Mouse (Mus musculus): ENCODE results near the gene Dcun1d2.
"Not testable (repeated sequence)": the region's sequence is repeated elsewhere in the genome, so short reads cannot be mapped to it uniquely, and the experiment has no call there.

Dcun1d2 gene

DNA sequence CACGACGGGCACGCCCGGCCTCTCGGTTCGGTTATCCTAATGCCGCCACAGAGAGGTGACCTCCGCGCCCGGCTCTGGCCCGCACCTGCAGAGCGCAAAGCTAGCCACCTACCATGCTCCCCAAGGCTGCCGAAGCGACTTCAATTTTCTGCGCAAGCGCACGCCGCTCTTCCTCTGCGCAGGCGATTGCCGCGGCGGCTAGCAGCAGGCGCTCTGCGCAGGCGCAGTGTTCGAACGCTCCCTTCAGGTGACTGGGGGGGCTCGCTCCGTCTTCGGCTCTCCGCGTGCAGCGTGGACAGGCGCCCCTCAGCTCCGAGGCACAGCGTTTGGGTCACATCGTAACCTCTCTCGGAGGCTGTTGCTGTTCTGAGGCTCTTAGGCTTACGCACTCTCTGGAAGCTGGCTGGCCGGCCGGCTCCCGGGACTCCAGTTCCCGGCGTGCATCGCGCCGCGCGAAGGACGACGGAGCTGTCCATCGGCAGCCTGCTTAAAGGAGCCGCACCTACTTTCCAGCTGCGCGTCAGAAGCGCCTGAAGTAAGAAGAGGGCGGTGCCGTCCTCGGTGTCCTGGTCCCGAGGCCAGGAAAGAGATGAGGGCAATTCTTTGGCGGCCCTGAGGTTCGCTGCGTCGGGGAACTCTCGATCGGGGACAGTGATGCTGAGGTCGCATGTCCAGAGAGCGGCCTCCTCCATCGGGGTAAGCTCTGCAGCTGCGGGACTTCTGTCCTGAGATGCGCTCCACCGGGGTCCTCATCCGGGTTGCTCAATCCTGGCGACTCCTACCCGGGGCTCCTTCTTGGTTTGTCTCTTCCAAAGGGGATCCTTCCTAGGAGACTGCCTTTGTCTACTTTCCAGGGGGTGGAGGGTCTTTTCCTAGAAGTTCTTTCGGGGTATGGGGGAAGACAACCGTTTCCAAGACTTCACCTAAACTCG lies at the start of gene Dcun1d2, which contains the start of gene Tmco3:
TSS of gene Dcun1d2 (minus strand) at position 440 of the 932 bp plus-strand sequence.
TSS of gene Tmco3 (plus strand) at position 499 of the 932 bp plus-strand sequence.
- DNase-seq = peak; percentile 96

DNA sequence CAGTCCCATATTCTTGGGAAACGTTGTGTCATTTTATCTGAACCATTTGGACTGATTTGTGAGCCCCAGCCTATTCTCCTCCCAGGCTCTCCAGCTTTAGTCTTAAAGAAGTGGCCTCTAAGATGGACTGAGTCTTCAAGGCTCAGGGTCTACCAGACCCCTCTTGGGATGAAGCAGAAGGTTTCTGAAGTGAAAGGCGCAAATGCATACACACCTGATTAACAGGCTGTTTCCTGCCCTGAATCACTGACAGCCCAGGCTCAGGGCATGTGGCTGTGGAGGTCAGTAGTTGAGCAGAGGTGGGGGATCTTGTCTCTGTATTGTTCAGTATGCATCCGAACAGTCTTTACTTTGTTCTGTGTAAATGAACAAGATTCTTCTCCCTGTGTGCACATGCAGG lies 49.7 kb upstream of the Dcun1d2 start:
- DNase-seq = no peak

DNA sequence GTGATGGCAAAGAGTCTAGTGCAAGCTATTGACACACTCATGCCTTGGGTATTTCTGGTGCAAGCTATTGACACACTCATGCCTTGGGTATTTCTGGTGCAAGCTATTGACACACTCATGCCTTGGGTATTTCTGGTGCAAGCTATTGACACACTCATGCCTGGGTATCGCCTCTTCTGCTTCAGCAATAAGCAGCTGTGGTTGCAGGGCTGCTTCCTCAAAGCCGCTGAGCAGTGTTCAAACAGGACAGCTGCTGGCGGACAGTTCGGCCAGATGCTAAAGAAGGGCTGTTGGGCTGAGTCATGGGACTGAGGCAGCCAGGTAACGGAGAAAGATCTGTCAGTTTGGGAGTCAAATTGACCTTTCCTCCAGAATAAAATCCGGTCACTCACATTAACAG lies 49.3 kb upstream of the Dcun1d2 start:
- DNase-seq = not testable (repeated sequence)

DNA sequence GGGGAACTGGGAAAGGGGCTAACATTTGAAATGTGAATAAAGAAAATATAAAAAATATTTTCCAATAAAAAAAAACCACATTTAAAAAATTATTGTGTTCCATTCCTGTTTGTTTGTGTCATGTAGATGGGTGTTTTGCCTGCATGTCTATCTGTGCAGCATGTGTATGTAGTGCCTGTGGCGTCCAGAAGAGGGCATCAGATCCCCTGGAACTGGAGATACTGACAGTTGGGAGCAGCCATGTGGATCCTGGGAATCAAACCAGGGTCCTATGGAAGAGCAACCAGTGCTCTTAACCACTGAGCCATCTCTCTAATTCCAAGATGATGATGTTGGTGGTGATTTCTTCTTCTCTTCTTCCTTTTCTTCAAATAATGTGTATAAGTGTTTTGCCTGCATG lies 46.7 kb upstream of the Dcun1d2 start:
- no peak for DNase-seq

DNA sequence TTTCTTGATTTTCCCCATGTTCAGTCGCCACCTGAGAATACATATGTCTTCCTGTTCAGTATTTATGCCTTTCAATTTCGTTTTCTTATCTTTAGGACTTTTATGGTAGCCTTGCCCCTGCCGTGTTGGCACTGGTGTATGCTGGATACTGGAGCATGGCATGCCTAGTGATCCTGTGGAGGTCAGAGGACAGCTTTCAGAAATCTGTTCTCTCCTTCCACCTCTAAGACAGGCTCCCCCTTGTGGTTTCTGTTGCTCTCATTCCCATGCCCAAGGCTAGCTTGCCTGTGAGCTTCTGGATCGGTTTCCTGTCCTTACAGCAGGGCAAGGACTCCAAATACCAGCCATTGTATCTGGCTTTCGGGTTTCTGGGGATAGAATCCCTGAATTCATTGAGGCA lies 38.7 kb upstream of the Dcun1d2 start:
- no peak for DNase-seq

DNA sequence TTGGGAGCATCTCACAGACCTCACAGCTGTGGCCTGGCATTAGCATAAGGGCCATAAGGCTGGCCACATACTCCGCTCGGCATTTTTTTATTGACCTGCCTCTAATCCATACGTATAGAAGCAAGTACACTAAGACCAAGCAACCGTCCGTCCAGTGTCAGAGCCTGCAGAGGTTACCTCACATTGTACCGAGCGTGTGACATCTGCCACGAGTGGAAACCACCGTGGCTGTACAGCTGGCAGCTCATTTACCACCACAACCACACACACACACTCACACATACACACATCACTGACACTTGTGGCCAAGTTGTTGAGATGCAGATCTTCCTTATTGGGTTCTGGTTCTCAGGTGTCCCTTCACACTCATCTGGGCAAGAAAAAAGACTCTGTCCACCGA lies 28.7 kb upstream of the Dcun1d2 start:
- peak; percentile 32 for DNase-seq

DNA sequence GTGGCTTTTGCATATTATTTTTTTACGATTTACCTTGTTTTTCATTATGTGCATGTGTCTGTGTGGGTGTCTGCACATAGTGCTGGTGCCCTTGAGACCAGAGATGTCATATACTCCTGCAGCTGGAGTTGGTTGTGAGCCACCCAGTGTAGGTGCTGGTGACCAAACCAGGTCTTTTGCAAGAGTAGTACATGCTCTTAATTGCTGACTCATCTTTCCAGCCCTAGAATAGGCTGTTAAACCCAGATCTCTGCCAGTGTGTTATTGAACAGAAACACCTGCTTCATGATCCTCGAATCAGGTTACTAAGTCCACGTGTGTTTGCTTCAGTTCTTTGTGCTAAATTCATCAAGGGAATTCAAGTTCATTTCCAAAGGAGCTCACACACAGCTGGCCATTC lies 27.0 kb upstream of the Dcun1d2 start:
- no peak for DNase-seq

DNA sequence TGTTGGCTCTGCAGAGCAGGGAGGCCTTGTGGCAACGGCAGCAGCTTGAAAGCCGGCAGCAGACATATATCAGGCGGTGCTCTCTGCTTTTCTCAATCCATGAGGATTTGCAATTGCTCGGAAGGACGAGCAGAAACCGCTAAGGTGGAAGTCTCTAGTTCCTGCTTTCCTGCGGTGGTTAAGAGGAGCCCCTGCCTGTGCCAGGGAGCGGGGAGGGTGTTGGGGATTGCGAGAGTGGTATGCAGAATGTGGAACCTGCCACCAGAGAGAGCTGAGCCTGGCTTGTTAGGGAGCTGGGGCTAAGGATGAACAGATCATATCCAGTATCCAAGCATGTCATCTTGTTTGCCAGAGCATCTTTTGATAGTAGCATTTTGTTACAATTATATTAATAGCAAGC lies 19.0 kb upstream of the Dcun1d2 start:
- no peak for DNase-seq

DNA sequence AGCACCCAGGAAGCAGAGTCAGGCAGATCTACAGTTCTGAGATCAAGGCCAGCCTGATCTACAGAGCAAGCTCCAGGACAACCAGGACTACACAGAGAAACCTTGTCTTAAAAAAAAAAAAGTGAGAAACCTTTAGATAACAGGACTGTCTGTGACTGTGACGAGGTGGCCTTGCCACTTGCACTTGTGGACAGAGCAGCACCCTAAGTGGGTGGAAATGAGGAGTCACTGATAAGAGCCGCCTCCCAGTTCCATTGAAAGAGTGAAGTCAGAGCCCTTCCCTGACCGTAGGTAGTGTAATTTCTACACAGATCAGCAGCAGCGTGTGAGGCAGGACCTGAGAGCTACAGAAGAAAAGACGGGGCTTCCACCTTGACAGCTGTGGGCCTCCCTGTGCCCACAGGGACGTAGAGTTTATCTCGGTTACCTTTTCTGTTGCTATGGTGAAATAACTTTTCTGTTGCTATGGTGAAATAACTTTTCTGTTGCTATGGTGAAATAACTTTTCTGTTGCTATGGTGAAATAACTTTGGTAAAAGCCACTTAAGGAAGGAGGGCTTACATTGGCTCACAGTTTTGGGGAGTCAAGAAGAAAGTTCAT lies 18.5 kb upstream of the Dcun1d2 start:
- no peak for DNase-seq

DNA sequence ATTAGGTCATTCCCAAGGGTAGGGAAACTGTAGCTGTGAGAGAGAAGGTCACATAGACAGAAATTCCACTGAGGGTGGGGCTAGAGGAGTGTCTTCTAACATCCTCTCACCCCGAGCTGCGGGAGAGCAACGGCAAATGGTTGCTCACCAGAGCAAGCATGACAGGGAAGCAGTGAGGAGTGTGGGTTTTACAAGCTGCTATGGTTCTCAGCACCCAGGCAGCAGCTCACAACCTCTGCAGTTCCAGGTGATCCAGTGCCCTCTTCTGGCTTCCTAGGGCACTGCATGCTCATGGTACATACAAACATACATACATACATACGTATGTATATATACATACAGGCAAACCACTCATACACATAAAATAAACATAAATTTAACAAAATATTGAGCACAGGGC lies 18.0 kb upstream of the Dcun1d2 start:
- no peak for DNase-seq

DNA sequence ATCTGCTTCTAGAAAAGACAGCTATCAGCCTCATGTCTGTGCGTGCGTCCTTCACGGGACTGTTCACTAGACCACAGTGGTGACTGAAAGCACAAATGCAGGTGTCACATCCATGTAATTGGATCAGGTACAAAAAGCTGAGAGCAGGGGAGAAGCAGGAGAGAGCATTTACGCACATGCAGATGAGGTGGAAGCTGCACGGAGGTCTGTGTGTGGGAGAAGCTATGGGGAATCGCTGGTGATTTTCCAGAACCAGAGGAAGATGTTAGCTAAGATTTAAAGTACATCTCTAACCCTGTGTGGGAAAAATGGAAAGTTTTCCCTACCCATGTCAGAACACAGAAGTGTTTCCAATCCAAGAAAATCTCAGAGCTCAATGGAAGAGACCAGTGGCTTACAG lies 17.5 kb upstream of the Dcun1d2 start:
- DNase-seq = no peak

DNA sequence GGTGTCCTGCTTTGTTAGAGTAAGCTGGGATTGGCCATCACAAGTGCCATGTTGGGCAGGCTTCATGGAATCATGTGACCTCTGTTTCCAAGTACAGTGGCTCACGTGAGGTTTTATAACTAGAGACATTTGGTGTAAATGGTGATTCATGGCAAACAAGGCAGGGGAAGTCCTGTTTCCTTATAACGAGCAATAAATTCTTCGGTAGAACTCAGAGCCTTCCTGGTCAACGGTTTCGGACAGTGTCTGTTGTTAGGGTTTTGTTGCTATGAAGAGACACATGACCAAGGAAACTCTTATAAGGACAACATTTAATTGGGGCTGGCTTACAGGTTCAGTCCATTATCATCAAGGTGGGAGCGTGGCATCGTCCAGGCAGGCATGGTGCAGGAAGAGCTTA lies 13.1 kb upstream of the Dcun1d2 start:
- DNase-seq = no peak

DNA sequence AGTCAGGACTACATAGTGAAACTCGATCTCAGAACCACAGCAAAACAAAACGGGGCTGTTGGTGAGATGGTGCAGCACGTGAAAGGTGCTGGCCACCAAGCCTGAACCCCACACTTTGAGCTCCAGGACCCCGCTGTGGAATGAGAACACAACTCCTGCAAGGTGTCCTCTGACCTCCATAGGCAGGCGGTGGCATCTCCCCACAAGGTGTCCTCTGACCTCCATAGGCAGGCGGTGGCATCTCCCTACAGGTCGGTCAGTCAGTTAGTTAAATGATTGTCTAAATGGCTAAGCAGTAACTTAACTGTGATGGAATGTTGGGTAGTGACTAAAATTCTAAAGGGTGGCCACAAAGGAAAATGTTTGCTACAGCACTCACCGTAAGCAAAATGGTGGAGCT lies 11.6 kb upstream of the Dcun1d2 start:
- no peak for DNase-seq

DNA sequence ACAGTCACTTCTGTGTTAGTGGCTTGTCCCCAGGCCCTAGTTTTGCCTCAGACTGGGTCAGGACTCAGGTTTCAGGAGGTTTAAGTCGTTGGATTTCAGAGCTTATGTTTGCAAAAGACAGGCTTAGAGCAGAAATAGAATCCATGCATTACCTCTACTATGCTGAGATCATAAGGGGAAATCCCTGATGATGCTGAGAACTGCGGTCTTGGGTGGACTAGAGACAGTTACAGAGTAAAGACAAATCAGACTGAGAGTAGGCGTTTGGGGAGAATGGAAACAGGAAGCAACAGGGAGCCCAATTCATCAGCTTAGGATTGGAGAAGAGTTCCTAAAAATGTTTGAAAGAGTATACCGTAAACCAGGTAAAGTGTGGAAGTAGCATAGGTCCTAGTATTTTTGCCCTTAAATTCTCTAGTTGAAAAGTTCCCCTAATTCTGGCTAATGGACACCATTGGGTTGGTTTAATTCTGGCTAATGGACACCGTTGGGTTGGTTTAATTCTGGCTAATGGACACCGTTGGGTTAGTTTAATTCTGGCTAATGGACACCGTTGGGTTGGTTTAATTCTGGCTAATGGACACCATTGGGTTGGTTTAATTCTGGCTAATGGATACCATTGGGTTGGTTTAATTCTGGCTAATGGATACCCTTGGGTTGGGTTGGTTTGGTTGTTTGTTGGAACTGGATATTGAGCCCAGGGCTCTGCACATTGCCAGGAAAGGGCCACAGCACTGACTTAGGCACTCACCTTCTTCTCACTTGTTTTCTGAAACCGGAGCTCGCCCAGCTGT lies 5.9 kb upstream of the Dcun1d2 start:
- DNase-seq = no peak

DNA sequence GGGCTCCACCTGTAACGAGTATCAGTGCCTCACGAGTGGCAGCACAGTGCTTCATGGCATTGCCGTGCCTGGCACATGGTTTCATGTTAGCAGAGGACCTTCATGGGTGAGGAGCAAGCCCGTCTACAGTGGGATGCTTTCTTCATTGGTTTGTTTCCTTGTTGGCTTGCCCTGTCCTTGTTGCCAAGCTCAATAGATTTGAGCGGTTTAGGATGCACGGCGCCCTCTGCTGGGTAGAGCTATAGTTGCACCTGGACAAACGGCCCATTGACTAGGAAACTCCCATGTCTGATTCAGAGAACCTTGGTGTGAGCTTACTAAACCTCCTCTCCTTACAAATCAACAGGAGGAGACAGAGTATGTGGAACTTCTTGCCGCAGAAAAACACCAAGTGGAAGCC lies 4.4 kb upstream of the Dcun1d2 start:
- peak; percentile 80 for DNase-seq

DNA sequence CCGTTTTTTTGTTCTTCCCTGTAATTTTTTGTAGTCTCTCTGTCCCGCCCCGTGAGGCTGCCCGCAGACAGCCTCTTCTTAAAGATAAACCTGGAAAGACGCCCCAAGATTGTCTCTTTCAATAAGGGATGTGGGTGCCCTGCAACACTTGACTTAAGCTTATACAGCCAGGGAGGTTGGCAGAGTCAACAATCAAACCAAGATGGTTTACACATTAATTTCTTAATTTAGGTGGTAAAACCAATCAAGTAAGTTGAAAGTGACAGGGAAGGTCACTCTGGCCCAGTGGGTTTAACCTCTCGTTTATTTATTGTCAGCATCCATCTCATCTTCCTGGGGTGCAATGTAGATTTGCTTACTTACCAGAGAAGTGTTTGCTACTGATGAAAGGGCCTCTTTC lies 715 bp upstream of the Dcun1d2 start:
- DNase-seq = no peak

DNA sequence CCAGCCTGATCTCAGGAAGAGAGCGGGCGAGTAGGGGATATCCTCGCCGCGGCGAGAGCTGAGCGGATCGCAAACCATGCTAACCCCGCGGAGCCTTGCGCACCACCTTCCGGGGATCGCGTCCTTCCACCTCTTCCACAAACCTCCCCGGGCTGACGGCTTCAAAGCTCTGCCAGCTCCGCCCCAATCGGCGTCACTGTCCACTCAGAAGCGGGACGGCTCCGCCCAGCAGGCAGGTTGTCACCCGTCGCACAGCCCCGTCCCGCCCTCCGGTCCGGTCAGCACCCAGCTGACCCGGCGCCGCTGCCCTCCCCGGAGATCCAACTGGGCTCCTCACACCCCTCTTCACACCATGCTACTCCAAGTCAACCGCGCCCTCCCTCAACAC lies 633 bp downstream of the Dcun1d2 start:
- DNase-seq = peak; percentile 78

DNA sequence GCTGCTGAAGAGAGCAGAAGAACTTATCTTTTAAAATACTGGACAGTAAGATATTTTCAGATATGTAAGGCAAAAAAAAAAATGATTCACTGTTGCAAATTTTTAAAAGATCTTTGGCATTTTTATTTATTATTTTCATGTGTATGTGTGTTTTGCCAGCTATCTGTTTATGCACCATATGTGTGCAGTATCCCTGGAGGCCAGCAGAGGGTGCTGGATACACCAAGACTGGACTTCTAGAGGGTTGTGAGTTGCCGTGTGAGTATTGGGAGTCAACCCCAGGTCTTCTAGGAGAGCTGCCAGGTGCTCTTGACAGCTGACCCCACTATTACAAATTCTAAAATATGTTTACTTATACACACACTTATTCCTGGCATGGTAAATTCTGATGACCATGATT lies 4.7 kb downstream of the Dcun1d2 start:
- no peak for DNase-seq

DNA sequence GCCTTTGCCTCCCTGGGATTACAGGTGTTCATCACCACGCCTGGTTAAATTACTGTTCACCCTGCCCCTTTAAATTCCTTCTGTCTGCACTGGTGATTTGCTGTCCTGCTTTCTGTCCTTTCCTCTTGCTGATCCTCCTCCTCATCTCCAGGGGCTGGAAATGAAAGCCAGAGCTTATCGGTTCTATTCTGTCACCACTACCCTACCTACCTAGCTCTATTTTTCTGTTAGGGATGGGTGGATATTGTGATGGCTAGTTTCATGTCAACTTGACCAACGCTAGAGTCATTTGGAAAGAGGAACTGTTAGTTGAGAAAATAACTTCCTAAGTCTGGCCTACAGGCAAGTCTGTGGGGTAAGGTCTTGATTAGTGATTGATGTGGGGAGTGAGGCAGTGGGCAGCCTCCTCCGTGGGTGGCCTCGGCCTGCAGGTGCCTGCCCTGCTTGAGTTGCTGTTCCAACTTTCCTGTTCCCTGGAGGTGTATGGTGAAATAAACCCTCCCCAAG lies 10.9 kb downstream of the Dcun1d2 start:
- DNase-seq = no peak

DNA sequence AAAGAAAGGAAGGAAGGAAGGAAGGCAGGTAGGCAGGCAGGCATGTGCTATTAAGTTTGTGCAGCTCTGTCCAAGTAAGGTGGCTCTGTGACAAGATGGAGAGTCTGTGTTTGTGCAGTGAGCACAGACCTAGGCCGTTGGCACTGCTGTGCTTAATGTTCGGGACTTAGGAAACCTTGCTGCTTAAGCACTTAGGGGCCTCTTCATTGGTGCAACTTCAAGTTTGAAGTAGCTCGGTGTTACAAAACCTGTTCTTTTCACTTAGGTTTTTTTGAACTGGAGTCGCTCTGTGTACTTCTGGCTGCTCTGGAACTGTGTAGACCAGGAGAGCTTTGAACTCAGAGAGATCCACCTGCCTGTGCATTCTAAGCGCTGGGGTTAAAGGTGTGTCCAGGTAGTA lies 15.1 kb downstream of the Dcun1d2 start:
- DNase-seq = no peak

DNA sequence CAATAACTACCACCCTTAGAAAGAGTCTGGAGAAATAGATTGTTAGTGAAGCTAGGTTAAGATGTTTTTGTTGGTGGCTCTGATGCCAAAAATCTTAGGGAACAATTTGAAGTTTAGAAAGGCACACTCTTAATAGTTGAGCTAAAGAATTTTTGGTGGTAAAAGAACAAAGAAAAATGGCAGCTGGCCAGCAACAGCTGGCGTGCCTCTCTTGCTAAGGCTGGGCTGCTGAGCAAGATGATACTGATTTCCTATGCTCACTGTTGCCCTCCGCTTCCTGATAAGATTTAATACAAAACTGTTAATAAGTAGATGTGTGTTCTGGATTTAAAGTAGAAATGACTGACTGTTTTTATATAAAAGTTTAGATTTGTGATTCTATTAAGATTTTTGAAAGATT lies 20.4 kb downstream of the Dcun1d2 start:
- no peak for DNase-seq

DNA sequence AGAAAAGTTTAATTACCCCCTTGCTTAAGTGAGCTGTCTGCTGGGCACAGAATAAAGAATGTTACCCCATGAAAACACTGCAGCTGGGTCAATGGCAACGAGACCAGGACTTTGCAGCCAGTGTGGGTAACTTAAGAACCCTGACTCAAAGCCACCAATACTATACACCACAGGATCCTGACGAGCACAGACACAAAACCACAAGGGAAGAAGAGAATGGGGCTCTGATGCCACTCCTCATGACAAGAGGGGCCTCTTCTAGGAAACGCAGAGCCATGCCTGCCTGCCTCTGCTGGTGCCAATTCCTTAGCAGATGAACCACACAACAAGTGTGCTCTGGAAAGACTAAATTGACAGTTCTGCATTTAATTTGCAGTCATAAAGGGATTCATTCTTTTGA lies 24.6 kb downstream of the Dcun1d2 start:
- no peak for DNase-seq

DNA sequence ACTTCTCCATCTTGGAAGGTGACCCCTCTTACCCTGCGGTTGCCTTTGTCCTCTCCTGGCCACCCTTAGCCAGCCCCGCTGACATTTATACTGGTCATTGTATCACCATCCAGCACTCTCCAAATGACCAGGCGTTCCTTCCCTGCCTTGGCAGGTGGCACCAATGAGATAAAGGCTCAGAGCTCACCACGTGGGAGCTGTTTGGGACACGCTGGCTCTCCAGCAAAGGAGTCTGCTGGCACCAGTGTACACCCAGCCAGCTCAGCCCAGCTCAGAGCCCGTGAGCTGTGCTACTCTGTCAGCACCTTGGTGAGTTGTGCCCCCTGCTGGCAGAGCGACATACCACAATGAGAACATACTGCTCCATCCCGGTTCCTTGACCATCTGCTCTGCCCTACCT lies 33.9 kb downstream of the Dcun1d2 start, which contains the start of gene Adprhl1:
TSS of gene Adprhl1 (minus strand) at position 144 of the 400 bp plus-strand sequence.
- peak; percentile 62 for DNase-seq
